Mouse (Mus musculus) cerebellum, postnatal 14 days (tissue): ENCODE measurements around the gene Tymp.

ENCODE experiments used
- DNase-seq, 2 experiments: peaks; one replicate each; pipeline ENCODE4 v3.0.0; 2021; ENCODE audit warnings: mixed read lengths in 2 of 2

The Tymp gene

GRCm38 (mm10) chr15:89373762-89374248 lies 3.0 kb downstream of the Tymp start, which contains the start of gene Sco2:
Gene Sco2 (minus strand): TSS chr15:89373846.
- DNase-seq, result peak; percentile 98 to 99

DNA sequence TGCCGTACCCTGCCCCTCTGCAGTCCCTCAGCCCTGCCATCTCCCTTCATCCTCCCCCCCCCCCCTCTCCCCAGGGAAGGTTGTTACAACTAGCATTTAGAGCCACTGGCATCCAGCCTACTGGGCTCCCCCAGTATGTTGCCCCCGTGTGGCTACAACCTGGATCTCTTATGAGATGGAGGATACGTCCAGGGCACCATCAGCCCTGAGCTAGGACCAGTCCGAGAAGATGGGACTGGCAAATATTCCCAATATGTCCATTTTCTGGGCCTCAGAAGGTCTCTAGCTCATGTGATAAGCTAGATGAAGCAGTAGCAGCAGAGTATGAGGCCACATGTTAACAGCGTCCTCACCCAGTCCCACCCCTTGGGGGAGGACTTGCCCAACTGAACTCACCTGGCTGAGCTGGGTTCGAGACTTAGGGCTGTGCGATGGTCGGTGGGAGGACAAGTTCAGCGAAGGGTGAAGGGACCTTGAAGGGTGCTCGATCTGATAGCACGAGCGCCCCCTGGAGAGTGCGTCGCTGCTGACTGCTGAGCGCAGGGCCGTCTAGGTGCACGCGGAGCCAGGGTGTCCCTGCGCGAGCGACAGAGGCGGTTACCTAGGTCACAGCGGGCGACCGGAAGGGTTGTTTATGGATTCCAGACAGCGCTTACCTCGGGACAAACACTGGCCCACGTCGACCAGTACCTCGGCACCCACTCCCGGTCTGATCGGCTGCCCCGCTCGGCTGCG lies 3.6 kb downstream of the Tymp start:
- DNase-seq, result peak; percentile 86 to 87

DNA sequence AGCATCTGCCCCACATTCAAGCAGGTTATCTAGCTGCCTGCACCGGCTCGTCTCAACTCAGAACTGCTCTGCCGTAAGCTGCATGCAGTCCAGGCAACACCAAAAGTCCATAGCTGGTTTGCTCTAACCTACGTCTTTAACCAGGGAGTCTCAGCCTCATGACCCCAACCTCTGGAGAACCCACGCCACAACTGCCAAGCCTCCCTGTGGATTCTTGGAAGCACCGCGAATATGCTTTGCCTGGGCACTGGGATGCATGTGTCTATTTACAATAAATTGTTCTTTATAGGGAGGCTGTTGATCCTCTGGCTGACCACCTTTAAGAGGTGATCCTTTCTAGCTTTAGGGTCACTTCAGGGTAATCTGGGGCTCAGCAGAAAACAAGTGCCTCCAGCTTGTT lies 4.3 kb downstream of the Tymp start:
- DNase-seq, result peak in 1 of 2 experiments; percentile 24

DNA sequence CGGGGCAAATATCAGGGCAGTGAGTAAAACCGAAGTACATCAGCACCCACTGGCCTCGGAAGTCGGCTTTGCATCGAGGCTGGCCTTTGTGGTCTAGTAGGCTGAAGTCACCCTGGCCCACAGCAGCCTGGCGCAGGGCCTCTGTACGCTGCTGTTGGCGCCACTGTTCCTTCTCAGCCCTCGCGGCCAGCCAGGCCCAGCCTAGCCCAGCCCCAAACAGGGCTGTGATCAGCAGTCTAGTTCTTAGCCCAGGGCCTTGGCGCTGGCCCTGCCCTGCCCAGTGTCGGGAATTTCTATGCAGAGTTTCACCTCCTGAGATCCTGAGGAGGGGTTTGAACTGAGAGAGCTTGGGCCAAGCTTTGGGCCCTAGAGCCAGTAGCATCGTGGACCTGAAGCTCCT lies 4.8 kb downstream of the Tymp start:
- peak in 1 of 2 experiments; percentile 19 for DNase-seq

- peak; percentile 95 to 97 for DNase-seq
These were observed 11.7 kb downstream of the Tymp start for GRCm38 (mm10) chr15:89365141-89365551.

- no peak for DNase-seq
These were observed 13.8 kb downstream of the Tymp start for GRCm38 (mm10) chr15:89363051-89363450.

DNA sequence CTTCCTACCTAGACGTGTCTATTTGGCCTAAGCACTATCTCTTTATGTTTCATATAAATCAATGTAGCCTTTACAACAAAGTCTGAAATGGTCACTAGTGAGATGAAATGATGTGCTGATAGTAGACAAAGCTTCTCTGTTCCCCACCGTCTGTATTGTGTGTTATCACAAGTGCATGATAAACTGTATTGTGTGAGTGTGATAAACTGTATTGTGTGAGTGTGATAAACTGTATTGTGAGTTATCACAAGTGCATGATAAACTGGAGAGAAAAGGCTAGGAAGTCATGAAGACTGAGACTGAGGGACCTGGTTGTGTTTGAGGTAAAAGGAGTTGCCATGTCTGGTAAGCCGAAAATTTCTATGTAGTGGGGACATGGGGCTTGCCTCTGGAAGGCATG lies 18.1 kb downstream of the Tymp start:
- DNase-seq, result no peak

GRCm38 (mm10) chr15:89356372-89356771 lies 20.5 kb downstream of the Tymp start:
- peak; percentile 74 to 88 for DNase-seq

DNA sequence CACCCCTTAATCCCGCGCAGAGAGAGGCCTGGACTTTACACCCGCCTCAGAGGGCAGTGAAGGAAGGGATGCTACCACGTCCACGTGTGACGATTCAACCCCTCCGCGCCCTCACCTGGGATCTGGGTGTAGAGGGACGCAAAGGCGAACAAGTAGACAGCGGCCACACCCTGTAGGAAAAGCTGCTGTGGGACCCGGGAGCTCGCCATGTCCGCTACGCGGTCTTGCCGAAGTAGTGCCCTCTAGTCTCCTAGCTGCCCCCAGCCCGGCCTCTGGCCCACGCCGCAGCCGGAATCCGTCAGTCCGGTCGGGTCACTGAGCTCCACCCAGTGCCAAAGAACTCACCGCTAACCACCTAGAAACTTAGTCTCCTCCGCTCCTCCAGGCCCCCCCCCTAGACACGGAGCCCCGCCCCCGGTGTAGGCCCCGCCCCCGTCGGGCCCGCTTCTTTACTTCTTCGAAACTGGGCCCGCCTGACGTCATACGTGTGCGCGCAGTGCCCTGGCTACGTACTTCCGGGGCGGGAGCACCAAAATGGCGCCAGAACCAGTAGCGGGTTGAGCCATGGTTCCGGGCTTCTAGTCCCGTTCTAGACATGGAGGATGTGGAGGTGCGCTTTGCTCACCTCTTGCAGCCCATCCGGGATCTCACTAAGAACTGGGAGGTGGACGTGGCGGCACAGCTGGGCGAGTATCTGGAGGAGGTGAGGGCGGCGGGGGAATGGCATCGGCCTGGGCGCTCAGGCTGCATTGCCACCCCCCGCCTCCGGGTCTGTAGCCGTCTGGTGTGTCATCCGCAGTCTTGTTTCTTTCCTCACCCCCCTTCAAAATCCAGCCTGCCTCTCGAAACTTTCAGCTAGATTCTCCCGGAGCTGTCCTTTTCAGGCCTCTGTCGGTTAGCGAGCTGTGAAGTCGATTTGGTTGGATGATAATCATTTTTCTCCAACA lies 21.3 kb downstream of the Tymp start, which contains the start of the genes Lmf2 and Ncaph2:
Gene Lmf2 (minus strand): TSS at position 419 of the 947 bp plus-strand sequence.
Gene Ncaph2 (plus strand): TSS at position 479 of the 947 bp plus-strand sequence.
- peak; percentile 96 to 98 for DNase-seq

- DNase-seq, result peak in 1 of 2 experiments; percentile 27
These were observed 22.4 kb downstream of the Tymp start for GRCm38 (mm10) chr15:89354455-89354854.

DNA sequence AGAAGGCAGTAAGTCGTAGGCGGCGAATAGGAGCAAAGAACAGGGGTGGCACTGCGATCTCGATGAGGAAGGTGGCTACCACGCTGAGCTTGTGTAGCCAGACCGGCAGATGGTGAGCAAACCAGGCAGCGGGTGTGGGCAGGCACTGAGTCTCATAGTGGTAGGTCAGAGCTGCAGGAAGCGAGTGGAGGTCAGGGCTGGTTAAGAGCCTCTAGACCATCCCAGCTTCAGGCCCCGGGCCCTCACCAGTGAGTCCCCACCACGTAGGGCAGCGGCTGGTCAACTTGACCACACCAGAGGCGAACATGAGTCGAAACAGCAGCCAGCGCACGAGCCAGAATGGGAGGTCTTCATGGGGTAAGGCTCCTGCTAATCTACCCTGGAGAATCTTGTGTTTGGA lies 23.0 kb downstream of the Tymp start:
- DNase-seq, result no peak

DNA sequence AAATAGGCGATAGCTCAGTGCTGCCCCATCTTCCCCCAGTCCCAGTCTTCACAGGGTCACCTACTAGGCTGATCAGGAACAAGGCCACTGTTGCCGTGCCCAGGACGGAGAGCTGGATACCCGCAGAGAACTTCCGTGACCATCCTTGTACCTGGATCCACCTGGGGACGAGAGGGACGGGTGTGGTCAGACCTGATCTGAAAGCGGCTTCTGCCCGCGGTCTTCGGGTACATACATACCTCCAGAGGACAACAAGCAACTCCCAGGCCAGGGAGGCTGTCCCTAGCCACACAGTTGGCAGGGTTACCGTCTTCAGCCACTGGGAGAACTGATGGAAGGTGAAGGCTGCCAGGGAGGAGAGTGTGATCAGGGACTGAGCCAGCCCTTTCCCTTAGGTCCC lies 24.0 kb downstream of the Tymp start:
- no peak for DNase-seq

DNA sequence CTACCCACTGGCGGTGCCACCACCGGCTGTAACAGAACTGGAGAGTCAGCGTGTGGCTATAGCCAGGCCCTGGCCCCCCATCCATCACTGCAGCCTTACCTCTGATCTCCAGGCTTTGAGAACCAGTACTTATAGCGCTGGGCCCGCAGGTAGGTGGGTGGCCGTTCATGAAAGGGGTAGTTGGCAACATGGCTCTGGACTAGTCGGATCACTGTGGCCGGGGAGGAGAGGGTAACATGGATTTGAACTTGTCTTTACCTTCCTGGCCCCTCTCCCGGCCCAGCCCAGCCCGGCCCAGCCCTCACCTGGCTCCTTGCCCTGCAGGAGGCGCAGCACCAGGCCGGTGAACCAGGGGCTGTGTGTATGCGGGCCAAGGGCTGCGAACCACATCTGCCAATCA lies 24.8 kb downstream of the Tymp start:
- no peak for DNase-seq

DNA sequence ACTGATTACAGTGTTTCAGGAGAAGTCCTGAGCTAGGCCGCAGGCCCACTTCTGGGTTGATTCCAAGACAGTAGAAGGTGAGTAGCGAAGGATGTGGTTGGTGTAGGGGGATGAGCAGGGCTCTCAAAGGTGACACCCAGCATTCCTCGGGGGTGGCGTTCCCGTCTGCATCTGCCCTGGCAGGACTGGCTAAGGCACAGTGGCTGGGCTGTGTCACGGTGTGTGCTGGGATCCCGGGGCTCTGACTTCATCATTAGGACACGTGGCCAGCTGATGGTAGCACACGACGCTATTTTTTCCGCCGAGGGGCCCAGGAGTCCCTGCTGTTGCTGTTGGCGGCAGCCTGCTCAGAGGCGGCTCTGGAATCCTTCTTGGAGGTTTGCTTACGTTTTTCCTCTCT lies 25.5 kb downstream of the Tymp start:
- DNase-seq, result no peak

DNA sequence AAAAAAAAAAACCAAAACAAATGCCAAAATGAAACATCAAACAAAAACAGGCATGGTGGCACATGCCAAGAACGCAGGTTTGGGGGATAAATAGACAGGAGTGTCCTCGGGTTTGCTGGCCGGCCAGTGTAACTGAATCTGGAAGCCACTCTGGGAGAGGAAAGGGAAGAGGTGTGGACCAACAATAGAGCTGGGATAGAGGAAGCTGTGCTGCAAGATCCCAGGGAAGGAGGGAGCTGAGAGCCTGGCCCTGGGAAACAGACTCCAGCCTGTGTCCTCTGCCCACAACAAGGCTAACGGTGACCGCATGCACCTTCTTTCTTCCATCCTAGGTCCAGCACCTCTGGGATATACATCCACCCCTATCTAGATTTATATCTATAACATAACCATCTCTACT lies 26.4 kb downstream of the Tymp start:
- no peak for DNase-seq

DNA sequence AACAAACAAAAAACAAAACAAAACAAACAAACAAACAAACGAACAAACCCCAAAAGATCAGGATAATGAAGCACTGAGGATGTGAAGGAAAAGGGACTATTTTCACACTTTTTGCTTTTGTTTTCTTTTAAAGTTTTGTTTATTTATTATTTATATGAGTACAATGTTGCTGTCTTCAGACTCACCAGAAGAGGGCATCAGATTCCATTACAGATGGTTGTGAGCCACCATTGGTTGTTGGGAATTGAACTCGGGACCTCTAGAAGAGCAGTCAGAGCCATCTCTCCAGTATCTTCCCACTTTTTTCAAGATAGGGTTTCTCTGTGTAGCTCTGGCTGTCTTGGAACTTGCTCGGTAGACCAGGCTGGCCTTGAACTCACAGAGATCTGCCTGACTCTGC lies 33.5 kb downstream of the Tymp start:
- DNase-seq, result no peak

DNA sequence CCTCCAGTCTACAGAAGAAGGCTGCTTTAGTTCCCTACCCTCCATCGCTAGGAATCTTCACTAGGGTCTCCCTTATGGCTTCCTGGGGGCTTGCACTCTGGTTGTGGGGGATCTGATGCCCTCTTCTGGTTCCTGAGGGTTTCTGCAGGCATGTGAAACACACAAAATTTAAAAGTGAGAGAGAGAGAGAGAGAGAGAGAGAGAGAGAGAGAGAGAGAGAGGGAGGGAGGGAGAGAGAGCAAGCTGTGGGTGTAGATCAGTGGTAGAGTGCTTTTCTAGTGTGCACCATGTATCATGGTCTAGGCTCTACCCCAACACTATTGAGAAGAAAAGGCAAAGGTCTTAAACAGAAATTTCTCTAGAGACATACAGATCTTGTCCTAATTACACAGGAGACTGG lies 35.2 kb downstream of the Tymp start:
- no peak for DNase-seq

DNA sequence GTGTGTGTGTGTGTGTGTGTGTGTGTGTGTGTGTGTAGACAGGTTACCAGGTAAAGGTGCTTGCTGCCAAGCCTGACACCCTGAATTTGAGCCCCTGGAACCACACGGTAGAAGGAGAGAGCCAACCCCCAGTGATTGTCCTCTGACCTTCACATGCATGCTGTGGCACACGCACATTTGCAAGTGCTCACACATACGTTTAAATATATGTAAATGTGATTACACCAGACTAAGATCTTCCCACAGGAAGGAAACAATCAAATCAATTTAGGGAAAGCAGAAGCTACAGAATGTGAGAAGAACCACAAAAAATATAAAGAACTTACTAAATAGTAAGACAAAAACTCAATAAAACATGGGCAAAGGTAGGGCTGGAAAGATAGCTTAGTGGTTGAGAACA lies 36.7 kb downstream of the Tymp start:
- DNase-seq, result no peak

DNA sequence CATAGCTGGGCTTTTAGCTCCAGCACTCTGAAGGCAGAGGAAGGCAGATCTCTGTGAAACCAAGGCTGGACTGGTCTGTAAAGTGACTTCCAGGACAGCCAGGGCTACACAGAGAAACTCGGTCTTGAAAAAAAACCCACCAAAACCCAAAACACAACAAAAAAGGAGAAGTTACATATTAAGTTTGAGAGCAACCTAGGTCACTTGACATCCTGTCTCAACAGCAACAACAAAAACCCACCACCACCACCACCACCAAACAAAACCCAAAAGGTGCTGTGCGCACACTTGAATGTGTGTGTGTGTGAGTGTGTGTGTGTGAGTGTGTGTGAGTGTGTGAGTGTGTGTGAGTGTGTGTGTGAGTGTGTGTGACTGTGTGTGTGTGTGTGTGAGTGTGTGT lies 37.1 kb downstream of the Tymp start:
- DNase-seq, result no peak

GRCm38 (mm10) chr15:89336422-89336821 lies 40.4 kb downstream of the Tymp start:
- no peak for DNase-seq

DNA sequence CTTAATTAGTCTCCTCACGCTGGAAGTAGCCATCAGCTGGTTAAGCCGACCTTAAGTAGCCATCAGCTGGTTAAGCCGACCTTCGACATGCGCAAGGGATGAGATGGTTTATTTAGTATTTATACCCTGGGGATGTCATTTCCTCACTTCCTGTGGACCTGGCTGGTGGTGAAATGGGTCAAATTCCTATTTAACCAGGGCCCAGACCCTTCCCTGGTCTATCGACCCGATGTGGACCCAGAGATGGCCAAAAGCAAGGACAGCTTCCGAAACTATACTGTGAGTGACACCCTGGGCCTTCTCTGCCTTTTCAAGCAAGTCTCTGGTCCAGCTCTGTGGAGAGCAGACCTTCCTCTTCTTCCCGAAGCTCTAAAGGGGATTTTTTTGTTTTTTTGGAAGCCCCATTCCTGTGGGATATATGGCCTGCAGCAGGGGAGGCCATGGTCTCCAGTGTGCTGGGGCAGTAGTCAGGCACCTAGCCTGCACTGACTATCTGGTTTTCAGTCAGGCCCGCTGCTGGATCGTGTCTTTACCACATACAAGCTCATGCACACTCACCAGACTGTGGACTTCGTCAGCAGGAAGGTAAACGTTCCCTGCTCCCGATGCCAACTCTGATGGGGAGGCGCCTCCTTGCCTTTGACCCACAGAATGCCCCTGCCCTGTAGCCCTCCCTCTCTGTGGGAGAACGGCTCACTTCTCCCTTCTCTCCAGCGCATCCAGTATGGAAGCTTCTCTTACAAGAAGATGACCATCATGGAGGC lies 41.9 kb downstream of the Tymp start:
- no peak for DNase-seq

DNA sequence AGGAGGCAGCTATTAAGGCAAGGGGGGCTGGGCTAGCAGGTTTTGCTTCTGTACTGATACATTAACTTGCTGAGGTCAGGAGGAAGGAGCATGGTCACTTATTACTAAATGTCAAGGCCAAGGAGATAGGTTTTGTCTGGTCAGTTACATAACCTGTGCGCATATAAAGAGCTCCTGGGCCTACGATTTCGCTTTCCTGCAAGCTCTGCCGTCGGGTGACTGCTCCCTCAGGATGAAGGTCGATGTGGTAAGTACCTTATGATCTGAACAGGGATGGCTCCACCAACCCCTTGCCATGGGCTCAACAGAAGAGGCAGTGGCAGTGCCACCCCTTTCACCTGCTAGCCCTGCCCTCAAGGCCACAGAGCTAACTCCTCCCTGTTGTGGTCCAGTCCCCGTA lies 42.6 kb downstream of the Tymp start, which contains the start of gene Miox:
Gene Miox (plus strand): TSS at position 128 of the 400 bp plus-strand sequence.
- DNase-seq, result no peak

GRCm38 (mm10) chr15:89326441-89326840 lies 50.4 kb downstream of the Tymp start:
- DNase-seq, result no peak
